Mouse (Mus musculus): ENCODE measurements around the gene Ifitm7. TPM values are rescaled to one million over a fixed set of nuclear protein-coding genes. Genes with fewer than 3 reads are reported as not detected.
"Not testable (repeated sequence)": the region's sequence is repeated elsewhere in the genome, so short reads cannot be mapped to it uniquely, and the experiment has no call there.

Gene Ifitm7
- total and polyA plus RNA-seq, 3 experiments = not detected

DNA sequence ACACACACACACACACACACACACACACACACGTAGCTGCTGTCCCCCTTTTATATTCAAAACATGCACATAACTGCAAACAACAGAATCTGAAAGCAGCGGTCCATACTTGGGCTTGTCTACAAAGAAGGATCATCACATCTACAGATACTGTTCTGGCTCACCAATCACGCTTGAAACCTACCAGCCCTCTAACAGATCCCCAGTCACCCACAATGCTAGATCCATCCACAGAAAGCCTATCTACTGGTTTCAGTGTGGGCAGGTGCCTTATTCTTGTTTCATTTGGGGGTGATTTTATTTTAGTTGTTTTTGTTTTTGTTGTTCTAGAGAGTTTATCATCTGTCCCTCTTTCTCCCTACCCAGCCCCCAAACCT lies 503 bp downstream of the Ifitm7 start:
- H3K4me3 ChIP-seq (ENCODE audit: control insufficient read depth in 1 of 2, insufficient read depth in 1 of 2, low read depth in 2 of 2, low read length in 2 of 2) = no peak overlapping the region
- no peak overlapping the region for H3K27ac ChIP-seq (ENCODE audit: control insufficient read depth, low read depth, low read length)

DNA sequence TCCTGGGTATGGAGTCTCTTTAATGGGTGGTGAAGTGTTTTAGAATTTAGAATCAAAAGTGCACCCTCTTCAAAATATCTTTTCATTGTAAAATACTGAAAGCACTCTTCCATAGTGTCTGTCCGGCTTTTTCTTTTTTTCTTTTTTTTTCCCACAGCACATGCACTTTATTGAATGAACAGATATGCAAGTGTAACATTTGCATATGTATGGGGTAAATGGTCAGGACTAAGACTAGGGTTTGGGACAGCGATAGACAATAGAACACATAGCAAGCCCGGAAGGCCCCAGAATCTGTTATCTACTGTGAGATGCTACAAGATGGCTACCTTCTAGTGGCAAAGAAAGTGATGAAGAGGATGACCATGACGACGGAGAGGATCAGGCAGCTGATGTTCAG lies 3.5 kb downstream of the Ifitm7 start:
- no peak for DNase-seq (ENCODE audit: low read depth, low spot score)
- Histone ChIP-seq H3K9me3 (replicated peaks; ENCODE audit: insufficient read depth, low read length) (no peaks in the 10 kb centered on the region), H3K4me3 (ENCODE audit: control insufficient read depth in 1 of 2, insufficient read depth in 1 of 2, low read depth in 2 of 2, low read length in 2 of 2) (no peak overlapping the region), H3K27ac (ENCODE audit: control insufficient read depth, low read depth, low read length) (no peak overlapping the region), H3K79me2 (ENCODE audit: control insufficient read depth, insufficient read depth, low read length, poor library complexity) (no peaks in the 10 kb centered on the region), H3K4me1 (ENCODE audit: control insufficient read depth in 1 of 2, insufficient read depth in 2 of 2, low read length in 2 of 2) (peaks cover 3 to 6% of the 10 kb centered on the region in 2 experiments; a peak in 2 of 4 replicates), H3K36me3 (ENCODE audit: control insufficient read depth in 1 of 2, insufficient read depth in 2 of 2, low read length in 2 of 2) (peaks cover 0 to 2% of the 10 kb centered on the region in 2 experiments; a peak in 1 of 4 replicates), H3K27me3 (ENCODE audit: control insufficient read depth in 1 of 2, insufficient read depth in 2 of 2, low read length in 2 of 2) (no peaks in the 10 kb centered on the region), H3K9ac (ENCODE audit: control insufficient read depth, low read depth, low read length, poor library complexity, severe bottlenecking) (no peak overlapping the region)
- no peak for TF ChIP-seq E2F4 (IDR thresholded peaks at IDR 0.05; ENCODE audit: borderline replicate concordance, low read depth, low read length)
- TF ChIP-seq KAT2A (conservative IDR thresholded peaks at IDR 0.05; ENCODE audit: low read depth, low read length) = no peak
- no peak for TF ChIP-seq CTCF (IDR thresholded peaks at IDR 0.05 in 2 of 3, conservative IDR thresholded peaks at IDR 0.05 in 1 of 3; ENCODE audit: control insufficient read depth in 1 of 3, insufficient read depth in 1 of 3, low read depth in 2 of 3, low read length in 3 of 3, poor library complexity in 1 of 3, severe bottlenecking in 1 of 3)
- TF ChIP-seq EP300 (IDR thresholded peaks at IDR 0.05; ENCODE audit: low read depth in 1 of 2, low read length in 2 of 2) = no peak
- TF ChIP-seq RAD21 (IDR thresholded peaks at IDR 0.05; ENCODE audit: low read depth, low read length) = no peak
- no peak for TF ChIP-seq ZC3H11A (IDR thresholded peaks at IDR 0.05; ENCODE audit: low read depth, low read length)
- no peak for TF ChIP-seq POLR2AphosphoS2 (IDR thresholded peaks at IDR 0.05; ENCODE audit: low read length)
- TF ChIP-seq ZKSCAN1 (IDR thresholded peaks at IDR 0.05; ENCODE audit: low read depth, low read length) = no peak
- TF ChIP-seq RCOR1 (IDR thresholded peaks at IDR 0.05; ENCODE audit: low read depth, low read length) = no peak
- TF ChIP-seq TAL1 (IDR thresholded peaks at IDR 0.05; ENCODE audit: low read length) = no peak
- TF ChIP-seq POLR2A (IDR thresholded peaks at IDR 0.05; ENCODE audit: control insufficient read depth in 1 of 2, insufficient read depth in 1 of 2, low read depth in 1 of 2, low read length in 2 of 2, poor library complexity in 1 of 2) = no peak
- TF ChIP-seq MAX (IDR thresholded peaks at IDR 0.05; ENCODE audit: low read length) = no peak
- no peak for TF ChIP-seq UBTF (IDR thresholded peaks at IDR 0.05; ENCODE audit: borderline replicate concordance, insufficient read depth, low read depth, low read length)
- TF ChIP-seq CHD1 (IDR thresholded peaks at IDR 0.05; ENCODE audit: low read depth, low read length) = no peak
- no peak for TF ChIP-seq ELF1 (IDR thresholded peaks at IDR 0.05; ENCODE audit: low read depth, low read length)
- TF ChIP-seq SMC3 (IDR thresholded peaks at IDR 0.05; ENCODE audit: low read depth, low read length) = no peak
- no peak for TF ChIP-seq MAFK (IDR thresholded peaks at IDR 0.05; ENCODE audit: borderline replicate concordance, low read depth, low read length)
- no peak for TF ChIP-seq JUND (IDR thresholded peaks at IDR 0.05; ENCODE audit: low read depth, low read length)
- no peak for TF ChIP-seq MYB (IDR thresholded peaks at IDR 0.05; ENCODE audit: low read depth, low read length)
- no peak for TF ChIP-seq MYC (IDR thresholded peaks at IDR 0.05; ENCODE audit: low read depth, low read length)

More for the DNA sequence above, 503 bp downstream of the Ifitm7 start:
- TF ChIP-seq USF1 (IDR thresholded peaks at IDR 0.05; ENCODE audit: low read depth, low read length) = no peak
- TF ChIP-seq POLR2AphosphoS5 (IDR thresholded peaks at IDR 0.05; ENCODE audit: borderline replicate concordance, low read depth, low read length) = no peak
- TF ChIP-seq SMC3 (IDR thresholded peaks at IDR 0.05; ENCODE audit: low read depth, low read length) = no peak
- TF ChIP-seq USF2 (IDR thresholded peaks at IDR 0.05; ENCODE audit: borderline replicate concordance in 1 of 2, insufficient read depth in 1 of 2, low read depth in 1 of 2, low read length in 2 of 2) = no peak
- TF ChIP-seq CTCF (IDR thresholded peaks at IDR 0.05 in 2 of 3, conservative IDR thresholded peaks at IDR 0.05 in 1 of 3; ENCODE audit: control insufficient read depth in 1 of 3, insufficient read depth in 1 of 3, low read depth in 2 of 3, low read length in 3 of 3, poor library complexity in 1 of 3, severe bottlenecking in 1 of 3) = no peak
- no peak for TF ChIP-seq CHD2 (IDR thresholded peaks at IDR 0.05; ENCODE audit: low read length)
- TF ChIP-seq ETS1 (IDR thresholded peaks at IDR 0.05; ENCODE audit: low read depth, low read length) = no peak
- TF ChIP-seq MAFK (IDR thresholded peaks at IDR 0.05; ENCODE audit: borderline replicate concordance, low read depth, low read length) = no peak
- TF ChIP-seq KAT2A (conservative IDR thresholded peaks at IDR 0.05; ENCODE audit: low read depth, low read length) = no peak
- no peak for TF ChIP-seq ZNF384 (IDR thresholded peaks at IDR 0.05; ENCODE audit: low read depth, low read length)
- no peak for DNase-seq (ENCODE audit: low read depth, low spot score)
- Histone ChIP-seq H3K9ac (ENCODE audit: control insufficient read depth, low read depth, low read length, poor library complexity, severe bottlenecking) (no peak overlapping the region), H3K9me3 (replicated peaks; ENCODE audit: insufficient read depth, low read length) (no peaks in the 10 kb centered on the region), H3K27me3 (ENCODE audit: control insufficient read depth in 1 of 2, insufficient read depth in 2 of 2, low read length in 2 of 2) (no peaks in the 10 kb centered on the region), H3K4me1 (ENCODE audit: control insufficient read depth in 1 of 2, insufficient read depth in 2 of 2, low read length in 2 of 2) (peaks cover 3 to 6% of the 10 kb centered on the region in 2 experiments; a peak in 2 of 4 replicates), H3K36me3 (ENCODE audit: control insufficient read depth in 1 of 2, insufficient read depth in 2 of 2, low read length in 2 of 2) (peaks cover 0 to 2% of the 10 kb centered on the region in 2 experiments; a peak in 1 of 4 replicates), H3K79me2 (ENCODE audit: control insufficient read depth, insufficient read depth, low read length, poor library complexity) (no peaks in the 10 kb centered on the region)

GRCm38 (mm10) chr16:13981726-13982125 lies 5.0 kb downstream of the Ifitm7 start:
- not testable (repeated sequence) for H3K4me1 ChIP-seq (ENCODE audit: control insufficient read depth in 1 of 2, insufficient read depth in 2 of 2, low read length in 2 of 2); H3K9ac ChIP-seq (ENCODE audit: control insufficient read depth, low read depth, low read length, poor library complexity, severe bottlenecking); H3K4me3 ChIP-seq (ENCODE audit: control insufficient read depth in 1 of 2, insufficient read depth in 1 of 2, low read depth in 2 of 2, low read length in 2 of 2); H3K36me3 ChIP-seq (ENCODE audit: control insufficient read depth in 1 of 2, insufficient read depth in 2 of 2, low read length in 2 of 2); H3K79me2 ChIP-seq (ENCODE audit: control insufficient read depth, insufficient read depth, low read length, poor library complexity); H3K9me3 ChIP-seq (replicated peaks; ENCODE audit: insufficient read depth, low read length); DNase-seq (ENCODE audit: low read depth, low spot score); H3K27me3 ChIP-seq (ENCODE audit: control insufficient read depth in 1 of 2, insufficient read depth in 2 of 2, low read length in 2 of 2); H3K27ac ChIP-seq (ENCODE audit: control insufficient read depth, low read depth, low read length)
